Mouse (Mus musculus) limb, embryonic 14.5 days (tissue): ENCODE results near the gene Gm7075. TPM values are rescaled to one million over a fixed set of nuclear protein-coding genes. Genes with fewer than 3 reads are reported as not detected.
A peak's percentile ranks its signal among the peaks of the same experiment; 100 is the strongest.

ENCODE experiments used
- ATAC-seq: fragments of 200-750 bp; cut with Nextera tagmentation; 2 replicates; pipeline ENCODE4 v1.8.0; 2017; ENCODE audit warnings: low read depth, moderate number of reproducible peaks, moderate TSS enrichment; ENCODE audit not compliant: low FRiP score
- DNase-seq: peaks from one replicate; pipeline ENCODE4 v3.0.0-alpha.2; 2015; ENCODE audit warnings: low spot score
- H3K27ac ChIP-seq: fragments of 300-500 bp; sonication (generic); replicated peaks from 2 replicates; pipeline ENCODE4 v1.5.1; 2014; ENCODE audit warnings: low read depth, mild to moderate bottlenecking, low read length, moderate library complexity, mixed read lengths
- H3K27me3 ChIP-seq: fragments of 300-500 bp; sonication (generic); 2 replicates; pipeline ENCODE4 v1.6.1; 2014; ENCODE audit warnings: low read length, mixed read lengths; ENCODE audit not compliant: control insufficient read depth, insufficient read depth
- H3K36me3 ChIP-seq: fragments of 300-500 bp; sonication (generic); 2 replicates; pipeline ENCODE4 v1.6.1; 2014; ENCODE audit warnings: mild to moderate bottlenecking, low read length, moderate library complexity, mixed read lengths; ENCODE audit not compliant: control insufficient read depth, insufficient read depth
- H3K4me1 ChIP-seq: fragments of 300-500 bp; sonication (generic); 2 replicates; pipeline ENCODE4 v1.6.1; 2014; ENCODE audit warnings: antibody characterized with exemption, low read length, mixed read lengths; ENCODE audit not compliant: control insufficient read depth, insufficient read depth
- H3K4me2 ChIP-seq: fragments of 300-500 bp; sonication (generic); replicated peaks from 2 replicates; pipeline ENCODE4 v1.6.1; 2014; ENCODE audit warnings: low read depth, mild to moderate bottlenecking, low read length, moderate library complexity; ENCODE audit not compliant: severe bottlenecking
- H3K4me3 ChIP-seq: fragments of 300-500 bp; sonication (generic); replicated peaks from 2 replicates; pipeline ENCODE4 v1.5.1; 2014; ENCODE audit warnings: low read length
- H3K9ac ChIP-seq: fragments of 300-500 bp; sonication (generic); 2 replicates; pipeline ENCODE4 v1.6.1; 2014; ENCODE audit warnings: mild to moderate bottlenecking, low read depth, low read length, moderate library complexity; ENCODE audit not compliant: severe bottlenecking
- H3K9me3 ChIP-seq: fragments of 300-500 bp; sonication (generic); 2 replicates; pipeline ENCODE4 v1.6.1; 2016; ENCODE audit warnings: low read length; ENCODE audit not compliant: control insufficient read depth
- POLR2A ChIP-seq: fragments of 200-500 bp; IDR thresholded peaks from 2 replicates; pipeline ENCODE4 v1.8.0; 2012; ENCODE audit warnings: inconsistent platforms, mild to moderate bottlenecking, moderate library complexity, borderline replicate concordance; ENCODE audit not compliant: insufficient read depth, insufficient read length; ENCODE audit errors: extremely low read depth
- WGBS: fragments of 180-500 bp; shearing (Covaris S2); extraction: QIAGEN DNeasy Blood & Tissue Kit; methylation state at CpG from one replicate; pipeline ENCODE4 v1.1.7; 2014; 5-methylcytosine and 5-hydroxymethylcytosine counted together
- polyA plus RNA-seq, 2 experiments: library from polyadenylated mRNA; depleted of rRNA in 1 of 2; stranded (reverse) in 1 of 2; unstranded in 1 of 2; fragments of >200 nt; fragmentation: Nextera tagmentation in 1 of 2; extraction: Ambion mirVana in 1 of 2; gene quantifications; 2 replicates each; pipeline versions ENCODE4 v1.2.1 to v1.2.3; 2012 to 2014

Gm7075 gene
- polyA plus RNA-seq, 2 experiments: 0.21 TPM; not detected in 1

DNA sequence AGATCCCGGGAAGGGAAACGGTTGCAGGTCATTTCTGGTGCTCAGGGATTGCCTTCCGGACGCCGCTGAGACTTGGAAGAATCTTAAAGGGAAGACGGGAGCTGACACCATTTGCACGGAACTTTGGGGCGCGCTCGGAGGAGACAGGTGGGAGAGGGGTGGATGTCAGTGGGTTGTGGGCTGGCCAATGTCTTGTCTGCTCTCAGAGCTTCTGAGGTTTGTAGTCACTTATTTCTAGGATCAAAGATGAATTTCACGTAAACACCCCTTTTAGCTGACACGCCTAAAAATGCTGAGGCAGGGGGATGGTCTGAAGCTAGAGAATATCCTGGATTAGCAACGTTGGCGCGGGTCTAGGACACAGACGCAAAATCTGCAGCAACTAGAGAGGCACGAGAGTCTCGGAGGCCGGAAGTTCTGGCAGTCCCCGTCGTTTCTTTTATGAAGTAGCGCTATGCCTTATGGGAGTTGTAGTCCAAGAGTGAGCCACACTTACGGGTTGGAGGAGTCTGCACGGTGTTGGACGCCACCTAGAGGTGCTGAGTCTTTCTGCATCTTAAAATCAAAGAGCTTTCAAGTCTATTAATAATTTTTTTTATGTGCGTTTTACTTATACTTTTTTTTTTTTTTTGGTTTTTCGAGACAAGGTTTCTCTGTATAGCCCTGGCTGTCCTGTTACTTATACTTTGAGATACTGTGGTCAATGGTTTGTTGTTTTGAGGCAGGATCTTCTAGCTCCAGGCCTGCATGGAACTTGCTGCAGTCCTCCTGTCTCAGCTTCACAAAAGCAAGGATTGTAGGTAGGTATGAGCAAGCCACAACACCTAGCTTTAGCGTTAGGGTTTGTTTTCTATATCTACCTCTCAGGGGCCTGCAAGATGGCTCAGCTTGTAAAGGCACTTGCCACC lies 39.0 kb downstream of the Gm7075 start, which contains the start of gene Dnajc12:
Gene Dnajc12 (plus strand): TSS at position 72 of the 908 bp plus-strand sequence.
- Histone ChIP-seq H3K4me2 (peak within 1 kb of the TSS; percentile 89), H3K4me3 (peak within 1 kb of the TSS; percentile 60), H3K27ac (no peak within 1 kb of the TSS), H3K9ac (peak within 1 kb of the TSS; percentile 65), H3K4me1 (no peaks in the 10 kb centered on the region), H3K36me3 (no peaks in the 10 kb centered on the region), H3K9me3 (no peaks in the 10 kb centered on the region), H3K27me3 (no peaks in the 10 kb centered on the region)
- peak; percentile 99 for DNase-seq
- under 1% methylated on average over 28 of the region's 28 CpGs for WGBS
- TF ChIP-seq POLR2A: peak; percentile 79; the same call in 1 of the 2 replicates
- peak; percentile 94 for ATAC-seq

DNA sequence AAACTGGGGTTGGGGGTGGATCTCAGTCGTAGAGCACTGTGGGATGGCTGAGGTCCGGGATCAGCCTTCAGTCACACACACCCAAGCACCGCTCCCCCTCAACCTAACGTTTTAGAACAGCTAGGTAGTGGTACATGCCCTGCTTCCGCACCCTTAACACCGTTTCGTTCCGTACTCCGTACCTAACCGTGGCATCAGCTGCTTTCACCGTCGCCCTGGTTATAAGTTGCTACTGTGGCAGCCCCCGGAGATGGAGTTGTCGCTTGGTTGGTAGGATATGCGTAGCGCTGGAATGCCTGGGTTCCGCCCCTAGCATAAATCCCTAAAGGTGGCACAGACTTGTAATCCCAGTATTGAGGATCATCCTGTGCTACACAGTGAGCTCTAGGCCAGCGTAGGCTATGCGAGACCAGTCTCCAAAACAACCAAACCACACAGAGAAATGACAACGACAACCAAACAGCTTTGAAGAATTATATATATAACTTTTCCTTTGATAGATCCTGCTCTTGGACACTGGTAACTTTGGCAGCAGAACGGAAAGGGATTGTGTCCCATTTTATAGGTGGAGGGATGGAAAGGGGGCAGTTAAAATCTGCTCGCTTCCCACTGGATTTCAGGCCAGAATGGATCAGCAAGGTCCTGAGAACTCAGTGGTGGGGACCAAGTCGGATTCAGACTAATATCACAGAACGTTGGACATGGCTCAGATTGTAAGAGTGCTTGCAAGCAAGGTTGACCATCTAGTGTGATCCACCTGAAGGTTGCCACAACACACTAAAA lies 39.9 kb downstream of the Gm7075 start, which contains the start of gene Sirt1:
Gene Sirt1 (minus strand): TSS at position 207 of the 783 bp plus-strand sequence.
- H3K9me3 ChIP-seq: no peaks in the 10 kb centered on the region
- no peaks in the 10 kb centered on the region for H3K4me1 ChIP-seq
- no peak for DNase-seq
- H3K27ac ChIP-seq: no peak within 1 kb of the TSS
- TF ChIP-seq POLR2A: no peak
- peak within 1 kb of the TSS; percentile 60 for H3K4me3 ChIP-seq
- WGBS: 4% methylated on average over 24 of the region's 24 CpGs
- peak within 1 kb of the TSS; percentile 89 for H3K4me2 ChIP-seq
- no peaks in the 10 kb centered on the region for H3K36me3 ChIP-seq
- H3K27me3 ChIP-seq: no peaks in the 10 kb centered on the region
- H3K9ac ChIP-seq: peak within 1 kb of the TSS; percentile 65
- no peak for ATAC-seq

DNA sequence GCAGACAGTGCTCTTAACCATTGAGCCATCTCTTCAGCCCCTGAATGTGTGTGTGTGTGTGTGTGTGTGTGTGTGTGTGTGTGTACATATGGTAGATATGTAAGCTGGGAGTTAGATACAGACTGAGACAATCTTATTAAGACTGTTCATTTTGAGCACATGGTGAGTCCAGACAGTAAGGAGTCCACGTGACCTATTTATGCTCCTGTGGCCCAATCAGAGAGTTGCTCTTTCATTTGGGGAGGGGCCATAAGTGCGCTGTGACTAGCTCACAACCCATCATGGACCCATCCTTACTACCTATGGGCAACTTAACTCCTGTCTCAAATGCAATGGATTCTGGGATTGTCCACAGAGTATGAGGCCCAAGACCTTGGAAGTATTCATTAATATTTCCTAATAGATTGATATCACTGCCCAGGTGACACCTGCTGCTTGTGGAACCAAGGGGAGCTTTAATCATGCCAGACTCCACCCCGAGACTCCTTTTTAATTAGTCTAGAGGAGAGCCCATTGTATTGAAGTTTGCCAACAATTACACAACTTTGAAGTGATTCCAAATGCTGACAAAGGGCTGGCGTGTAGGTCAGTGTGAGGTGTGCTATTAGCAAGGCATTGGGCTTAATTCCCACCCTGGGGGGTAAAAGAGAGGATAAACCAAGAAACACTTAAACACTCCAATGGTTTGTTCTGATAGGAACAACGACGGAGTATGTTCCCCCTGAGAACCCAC lies 42.5 kb downstream of the Gm7075 start:
- no peaks in the 10 kb centered on the region for H3K4me1 ChIP-seq
- no peak overlapping the region for H3K4me3 ChIP-seq
- 68% methylated on average over 6 of the region's 6 CpGs for WGBS
- H3K36me3 ChIP-seq: no peaks in the 10 kb centered on the region
- H3K9ac ChIP-seq: no peak overlapping the region
- no peak for DNase-seq
- no peaks in the 10 kb centered on the region for H3K9me3 ChIP-seq
- H3K27me3 ChIP-seq: no peaks in the 10 kb centered on the region
- no peak overlapping the region for H3K4me2 ChIP-seq
- TF ChIP-seq POLR2A: no peak
- no peak overlapping the region for H3K27ac ChIP-seq
- no peak for ATAC-seq

DNA sequence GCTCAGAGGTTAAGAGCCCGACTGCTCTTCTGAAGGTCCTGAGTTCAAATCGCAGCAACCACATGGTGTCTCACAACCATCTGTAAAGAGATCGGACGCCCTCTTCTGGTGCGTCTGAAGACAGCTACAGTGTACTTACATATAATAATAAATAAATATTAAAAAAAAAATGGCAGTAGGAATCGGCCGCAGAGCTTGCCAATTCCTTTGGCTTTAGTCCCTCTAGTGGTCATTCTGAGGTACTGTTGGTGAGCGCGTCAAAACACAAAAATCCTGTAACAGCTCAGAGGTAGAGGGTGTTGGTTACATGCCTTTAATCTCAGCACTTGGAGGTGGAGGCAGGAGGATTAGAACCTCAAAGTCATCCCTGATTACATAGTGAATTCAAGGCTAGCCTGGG lies 44.1 kb downstream of the Gm7075 start:
- DNase-seq (peak; percentile 81), ATAC-seq (peak; percentile 39; the same call in 1 of the 2 replicates)
- H3K4me2 ChIP-seq: no peak overlapping the region
- no peaks in the 10 kb centered on the region for H3K9me3 ChIP-seq
- no peak overlapping the region for H3K4me3 ChIP-seq
- no peak for TF ChIP-seq POLR2A
- no peaks in the 10 kb centered on the region for H3K4me1 ChIP-seq
- H3K9ac ChIP-seq: no peak overlapping the region
- H3K36me3 ChIP-seq: no peaks in the 10 kb centered on the region
- 22% methylated on average over 9 of the region's 9 CpGs for WGBS
- no peaks in the 10 kb centered on the region for H3K27me3 ChIP-seq
- no peak overlapping the region for H3K27ac ChIP-seq

DNA sequence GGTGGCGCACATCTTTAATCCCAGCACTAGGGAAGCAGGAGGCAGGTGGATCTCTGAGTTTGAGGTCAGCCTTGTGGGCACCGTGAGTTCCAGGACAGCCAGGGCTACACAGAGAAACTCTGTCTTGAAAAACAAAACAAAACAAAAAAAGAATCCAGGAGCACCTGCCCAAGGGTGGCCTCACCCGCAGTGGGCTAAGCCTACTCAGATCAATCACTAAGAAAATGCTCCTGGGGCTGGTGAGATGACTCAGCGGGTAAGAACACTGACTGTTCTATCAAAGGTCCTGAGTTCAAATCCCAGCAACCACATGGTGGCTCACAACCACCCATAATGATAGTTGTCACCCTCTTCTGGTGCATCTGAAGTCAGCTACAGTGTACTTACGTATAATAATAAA lies 45.3 kb downstream of the Gm7075 start:
- WGBS: 87% methylated on average over 5 of the region's 5 CpGs
- Histone ChIP-seq H3K9ac (no peak overlapping the region), H3K27ac (no peak overlapping the region), H3K9me3 (no peaks in the 10 kb centered on the region), H3K4me1 (no peaks in the 10 kb centered on the region), H3K4me2 (no peak overlapping the region), H3K36me3 (no peaks in the 10 kb centered on the region), H3K27me3 (no peaks in the 10 kb centered on the region), H3K4me3 (no peak overlapping the region)
- no peak for DNase-seq
- no peak for ATAC-seq
- no peak for TF ChIP-seq POLR2A

Other genes with a start within 250 kb of the Gm7075 start
- 4.6 and 4.8 TPM in 2 replicates for gene Mypn, start 217.8 kb downstream of the Gm7075 start, polyA plus RNA-seq (2012; rRNA removed)
- 3.4 and 5.4 TPM in 2 replicates for gene Mypn, start 217.8 kb downstream of the Gm7075 start, polyA plus RNA-seq (2014; fragmentation: Nextera tagmentation; extraction: Ambion mirVana)
- 32.6 and 33.3 TPM in 2 replicates for gene Herc4, start 178.0 kb downstream of the Gm7075 start, polyA plus RNA-seq (2012; rRNA removed)
- gene Herc4, start 178.0 kb downstream of the Gm7075 start, polyA plus RNA-seq (2014; fragmentation: Nextera tagmentation; extraction: Ambion mirVana): 37.2 and 41.2 TPM in 2 replicates
- 17.0 and 19.4 TPM in 2 replicates for gene Sirt1, start 40.1 kb downstream of the Gm7075 start, polyA plus RNA-seq (2012; rRNA removed)
- gene Sirt1, start 40.1 kb downstream of the Gm7075 start, polyA plus RNA-seq (2014; fragmentation: Nextera tagmentation; extraction: Ambion mirVana): 9.6 and 11.3 TPM in 2 replicates
- 4.0 and 9.1 TPM in 2 replicates for gene Dnajc12, start 39.3 kb downstream of the Gm7075 start, polyA plus RNA-seq (2012; rRNA removed)
- 9.2 and 11.0 TPM in 2 replicates for gene Dnajc12, start 39.3 kb downstream of the Gm7075 start, polyA plus RNA-seq (2014; fragmentation: Nextera tagmentation; extraction: Ambion mirVana)
- gene Ctnna3, start 8.3 kb upstream of the Gm7075 start, polyA plus RNA-seq (2012; rRNA removed): 0.73 and 0.89 TPM in 2 replicates
- gene Ctnna3, start 8.3 kb upstream of the Gm7075 start, polyA plus RNA-seq (2014; fragmentation: Nextera tagmentation; extraction: Ambion mirVana): 0.51 and 0.78 TPM in 2 replicates